Mouse (Mus musculus) gastrocnemius, adult 2 months (tissue): Measurements from ENCODE around the gene Jpt2. TPM values are rescaled to one million over a fixed set of nuclear protein-coding genes. Genes with fewer than 3 reads are reported as not detected.
A peak's percentile ranks its signal among the peaks of the same experiment; 100 is the strongest.

Experiments used
- DNase-seq: peaks from one replicate; pipeline ENCODE4 v3.0.0; 2022
- H3K27ac ChIP-seq: fragments of 200-600 bp; 2 replicates; pipeline ENCODE4 v1.8.1; 2022; ENCODE audit warnings: mild to moderate bottlenecking
- H3K4me3 ChIP-seq: fragments of 200-600 bp; 2 replicates; pipeline ENCODE4 v1.8.1; 2022; ENCODE audit warnings: mild to moderate bottlenecking, moderate library complexity
- CTCF ChIP-seq: fragments of 200-600 bp; IDR thresholded peaks from 2 replicates; pipeline ENCODE4 v1.8.1; 2022; ENCODE audit warnings: antibody characterized with exemption, mild to moderate bottlenecking, moderate library complexity
- intact Hi-C: fragments of 180-260 bp; cut with DNase I; formaldehyde crosslinking; loops from one replicate; pipeline ENCODE4 v1.15.1; 2025
- total RNA-seq, 2 experiments: library from RNA; stranded (reverse); gene quantifications; 2 replicates each; pipeline ENCODE4 v1.2.3; 2021

Gene Jpt2
- total RNA-seq, 2 experiments from 2014 or later = 5.3 to 6.8 TPM

DNA sequence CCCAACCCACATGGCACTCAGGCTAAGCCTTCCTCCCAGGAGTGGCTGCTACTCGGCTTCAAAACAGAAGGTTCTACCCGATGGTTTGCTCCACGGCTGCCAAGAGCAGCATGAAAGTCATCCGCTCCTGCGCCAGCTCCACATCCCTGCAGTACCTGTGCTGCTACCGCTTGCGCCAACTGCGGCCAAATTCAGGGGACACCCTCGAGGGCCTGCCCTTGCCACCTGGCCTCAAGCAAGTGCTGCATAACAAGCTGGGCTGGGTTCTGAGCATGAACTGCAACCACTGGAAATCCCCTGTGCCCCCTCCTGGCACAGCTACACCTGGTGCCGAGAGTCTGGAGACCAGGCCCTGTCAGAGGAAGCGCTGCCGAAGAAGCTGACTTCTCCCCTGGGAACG is 69.2 kb downstream of the Jpt2 start:
- TF ChIP-seq CTCF = no peak
- intact Hi-C loops = no loop called here
- H3K27ac ChIP-seq = 0 out of 2 replicates have a peak overlapping the region, but pooled peaks have one; percentile 2
- no peak for DNase-seq
- no peak overlapping the region for H3K4me3 ChIP-seq

DNA sequence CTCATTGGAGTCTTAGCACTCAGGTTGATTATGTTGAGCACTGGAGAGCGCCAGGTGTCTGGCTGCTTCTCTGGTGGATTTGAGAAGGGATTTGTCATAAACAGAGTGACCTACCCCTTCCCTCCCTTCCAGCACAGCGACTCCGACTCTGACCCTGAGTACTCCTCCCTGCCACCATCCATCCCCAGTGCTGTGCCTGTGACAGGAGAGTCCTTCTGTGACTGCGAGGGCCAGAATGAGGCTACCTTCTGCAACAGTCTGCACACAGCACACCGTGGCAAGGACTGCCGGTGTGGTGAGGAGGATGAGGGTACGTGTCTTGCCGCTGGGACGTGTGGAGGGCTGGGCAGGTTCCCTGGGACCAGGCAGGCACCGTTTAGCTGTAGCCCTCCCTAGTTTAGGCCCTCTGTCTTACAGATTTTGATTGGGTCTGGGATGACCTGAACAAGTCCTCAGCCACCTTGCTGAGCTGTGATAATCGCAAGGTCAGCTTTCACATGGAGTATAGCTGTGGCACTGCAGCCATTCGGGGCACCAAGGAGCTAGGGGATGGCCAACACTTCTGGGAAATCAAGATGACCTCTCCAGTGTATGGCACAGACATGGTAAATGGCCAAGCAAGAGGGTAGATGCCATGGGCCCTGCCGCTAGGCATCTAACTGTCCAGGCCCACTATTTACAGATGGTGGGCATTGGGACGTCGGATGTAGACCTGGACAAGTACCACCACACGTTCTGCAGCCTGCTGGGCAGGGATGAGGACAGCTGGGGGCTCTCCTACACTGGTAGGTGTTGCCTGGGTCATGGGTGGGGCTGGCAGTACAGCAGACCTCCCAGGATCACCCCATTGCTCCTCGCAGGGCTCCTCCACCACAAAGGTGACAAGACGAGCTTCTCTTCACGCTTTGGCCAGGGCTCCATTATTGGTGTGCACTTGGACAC is 70.1 kb downstream of the Jpt2 start:
- no peak for TF ChIP-seq CTCF
- Histone ChIP-seq H3K4me3 (no peak overlapping the region), H3K27ac (no peak overlapping the region)
- DNase-seq = no peak
- intact Hi-C loops = no loop called here

GRCm38 (mm10) chr17:24888862-24889261 is 71.6 kb downstream of the Jpt2 start:
- Histone ChIP-seq H3K27ac (0 out of 2 replicates have a peak overlapping the region, but pooled peaks have one; percentile 5), H3K4me3 (no peak overlapping the region)
- no peak for TF ChIP-seq CTCF
- DNase-seq = no peak
- intact Hi-C loops = loop anchor here (5.0 kb wide), 1 partner anchor 37 kb away; the partner anchor contains the start of gene Fahd1

Other genes with a start within 250 kb of the Jpt2 start
- not detected for gene Rnf151, start 242.6 kb downstream of the Jpt2 start, total RNA-seq
- 100 to 1,000 TPM; 508 to 641 TPM for gene Rps2, start 242.6 kb downstream of the Jpt2 start, total RNA-seq
- 100 to 1,000 TPM; 367 to 608 TPM for gene Ndufb10, start 236.2 kb downstream of the Jpt2 start, total RNA-seq
- 100 to 1,000 TPM; 753 to 889 TPM for gene Rpl3l, start 232.9 kb downstream of the Jpt2 start, total RNA-seq
- 100 to 1,000 TPM; 165 to 220 TPM for gene Msrb1, start 224.0 kb downstream of the Jpt2 start, total RNA-seq
- not detected for gene Hs3st6, start 207.7 kb downstream of the Jpt2 start, total RNA-seq
- gene Meiob, start 156.4 kb downstream of the Jpt2 start, total RNA-seq = not detected
- 10 to 100 TPM; 75.8 to 90.9 TPM for gene Hagh, start 120.5 kb downstream of the Jpt2 start, total RNA-seq
- gene Fahd1, start 110.3 kb downstream of the Jpt2 start, total RNA-seq = 10 to 100 TPM; 34.6 to 50.6 TPM
- 1 to 10 TPM; 3.4 to 4.0 TPM for gene Igfals, start 94.7 kb downstream of the Jpt2 start, total RNA-seq
- gene Nubp2, start 74.3 kb downstream of the Jpt2 start, total RNA-seq = 10 to 100 TPM; 10.5 to 11.3 TPM
- 10 to 100 TPM; 30.4 to 37.7 TPM for gene Spsb3, start 74.0 kb downstream of the Jpt2 start, total RNA-seq
- gene Eme2, start 65.6 kb downstream of the Jpt2 start, total RNA-seq = 10 to 100 TPM in 1 of 2 experiments, 1 to 10 TPM in 1; 9.3 to 10.9 TPM
- gene Mrps34, start 65.6 kb downstream of the Jpt2 start, total RNA-seq = 10 to 100 TPM; 75.8 to 95.7 TPM
- gene Nme3, start 64.2 kb downstream of the Jpt2 start, total RNA-seq = 10 to 100 TPM; 10.2 to 13.1 TPM
- 10 to 100 TPM; 19.3 to 21.8 TPM for gene Mapk8ip3, start 23.7 kb downstream of the Jpt2 start, total RNA-seq
- gene Cramp1l, start 55.1 kb upstream of the Jpt2 start, total RNA-seq = 1 to 10 TPM; 6.3 to 7.1 TPM
- 1 to 10 TPM; 2.8 to 2.9 TPM for gene Ift140, start 55.4 kb upstream of the Jpt2 start, total RNA-seq
- gene Tmem204, start 122.9 kb upstream of the Jpt2 start, total RNA-seq = 10 to 100 TPM in 1 of 2 experiments, 1 to 10 TPM in 1; 8.3 to 21.5 TPM
- gene Telo2, start 155.3 kb upstream of the Jpt2 start, total RNA-seq = 10 to 100 TPM in 1 of 2 experiments, 1 to 10 TPM in 1; 4.5 to 11.4 TPM
- gene Ptx4, start 160.1 kb upstream of the Jpt2 start, total RNA-seq = 1 to 10 TPM; 2.2 to 6.1 TPM
- gene Clcn7, start 172.7 kb upstream of the Jpt2 start, total RNA-seq = 10 to 100 TPM; 16.2 to 19.2 TPM
- gene Ccdc154, start 201.8 kb upstream of the Jpt2 start, total RNA-seq = not detected
- not detected for gene Gm38655, start 214.8 kb upstream of the Jpt2 start, total RNA-seq
- 10 to 100 TPM; 11.4 to 18.3 TPM for gene BC003965, start 223.9 kb upstream of the Jpt2 start, total RNA-seq
- 1 to 10 TPM; 5.5 to 5.7 TPM for gene Unkl, start 227.7 kb upstream of the Jpt2 start, total RNA-seq